Mouse (Mus musculus): ENCODE data around the gene Cirbp. TPM values are rescaled to one million over a fixed set of nuclear protein-coding genes. Genes with fewer than 3 reads are reported as not detected.

Gene Cirbp
- polyA plus RNA-seq, 1 experiment from 2014 or later: 87.0 TPM

GRCm38 (mm10) chr10:80220676-80221075, 54.9 kb downstream of the Cirbp start:
- Histone ChIP-seq H3K36me3 (replicated peaks; ENCODE audit: insufficient read depth, low read length) (no peaks in the 10 kb centered on the region), H3K27me3 (ENCODE audit: insufficient read depth, low read length) (no peaks in the 10 kb centered on the region), H3K9ac (replicated peaks) (no peak overlapping the region), H3K4me3 (ENCODE audit: low read depth, low read length) (no peak overlapping the region), H3K4me1 (ENCODE audit: insufficient read depth) (no peaks in the 10 kb centered on the region; the same call in 1 of the 2 replicates), H3K9me3 (ENCODE audit: low read length) (no peaks in the 10 kb centered on the region), H3K27ac (ENCODE audit: low read depth) (no peak overlapping the region), H3K4me2 (ENCODE audit: low read depth, low read length) (no peak overlapping the region)
- TF ChIP-seq EP300 (IDR thresholded peaks at IDR 0.05; ENCODE audit: low read depth) (no peak), CTCF (IDR thresholded peaks at IDR 0.05; ENCODE audit: low read depth) (no peak)
- ATAC-seq (no peak), DNase-seq (no peak)
- WGBS (ENCODE audit: insufficient replicate concordance): 70% methylated on average over 5 of the region's 9 CpGs

Other genes starting within 250 kb of the Cirbp start
- 0.18 and 0.34 TPM in 2 replicates for gene Kiss1r, start 249.0 kb upstream of the Cirbp start, polyA plus RNA-seq (2015; fragmentation: Nextera tagmentation; extraction: Ambion mirVana)
- 47.3 and 51.7 TPM in 2 replicates for gene R3hdm4, start 244.8 kb upstream of the Cirbp start, polyA plus RNA-seq (2015; fragmentation: Nextera tagmentation; extraction: Ambion mirVana)
- 4.5 and 5.5 TPM in 2 replicates for gene Arid3a, start 238.9 kb upstream of the Cirbp start, polyA plus RNA-seq (2015; fragmentation: Nextera tagmentation; extraction: Ambion mirVana)
- gene Wdr18, start 205.8 kb upstream of the Cirbp start, polyA plus RNA-seq (2015; fragmentation: Nextera tagmentation; extraction: Ambion mirVana): 40.7 and 41.2 TPM in 2 replicates
- gene Grin3b, start 195.3 kb upstream of the Cirbp start, polyA plus RNA-seq (2015; fragmentation: Nextera tagmentation; extraction: Ambion mirVana): 0.05 TPM in 1 of 2 replicates, not detected in the other
- 13.2 and 14.5 TPM in 2 replicates for gene Tmem259, start 181.7 kb upstream of the Cirbp start, polyA plus RNA-seq (2015; fragmentation: Nextera tagmentation; extraction: Ambion mirVana)
- gene Cnn2, start 177.4 kb upstream of the Cirbp start, polyA plus RNA-seq (2015; fragmentation: Nextera tagmentation; extraction: Ambion mirVana): 40.7 and 42.8 TPM in 2 replicates
- 2.5 and 3.1 TPM in 2 replicates for gene Abca7, start 169.5 kb upstream of the Cirbp start, polyA plus RNA-seq (2015; fragmentation: Nextera tagmentation; extraction: Ambion mirVana)
- gene Arhgap45, start 149.3 kb upstream of the Cirbp start, polyA plus RNA-seq (2015; fragmentation: Nextera tagmentation; extraction: Ambion mirVana): 12.1 and 14.2 TPM in 2 replicates
- 57.0 and 58.3 TPM in 2 replicates for gene Polr2e, start 126.2 kb upstream of the Cirbp start, polyA plus RNA-seq (2015; fragmentation: Nextera tagmentation; extraction: Ambion mirVana)
- gene Gpx4, start 118.8 kb upstream of the Cirbp start, polyA plus RNA-seq (2015; fragmentation: Nextera tagmentation; extraction: Ambion mirVana): 537 and 560 TPM in 2 replicates
- 7.4 and 8.7 TPM in 2 replicates for gene Sbno2, start 60.4 kb upstream of the Cirbp start, polyA plus RNA-seq (2015; fragmentation: Nextera tagmentation; extraction: Ambion mirVana)
- gene Stk11, start 50.2 kb upstream of the Cirbp start, polyA plus RNA-seq (2015; fragmentation: Nextera tagmentation; extraction: Ambion mirVana): 9.1 and 11.2 TPM in 2 replicates
- 537 and 576 TPM in 2 replicates for gene Atp5d, start 27.4 kb upstream of the Cirbp start, polyA plus RNA-seq (2015; fragmentation: Nextera tagmentation; extraction: Ambion mirVana)
- 0.11 and 0.18 TPM in 2 replicates for gene Cbarp, start 25.1 kb upstream of the Cirbp start, polyA plus RNA-seq (2015; fragmentation: Nextera tagmentation; extraction: Ambion mirVana)
- 3.0 and 4.3 TPM in 2 replicates for gene Midn, start 17.7 kb upstream of the Cirbp start, polyA plus RNA-seq (2015; fragmentation: Nextera tagmentation; extraction: Ambion mirVana)
- 6.7 and 6.8 TPM in 2 replicates for gene 1600002K03Rik, start 7.0 kb downstream of the Cirbp start, polyA plus RNA-seq (2015; fragmentation: Nextera tagmentation; extraction: Ambion mirVana)
- gene Efna2, start 13.5 kb downstream of the Cirbp start, polyA plus RNA-seq (2015; fragmentation: Nextera tagmentation; extraction: Ambion mirVana): 0.15 and 0.18 TPM in 2 replicates
- gene Mum1, start 60.4 kb downstream of the Cirbp start, polyA plus RNA-seq (2015; fragmentation: Nextera tagmentation; extraction: Ambion mirVana): 9.8 and 13.3 TPM in 2 replicates
- 313 and 321 TPM in 2 replicates for gene Ndufs7, start 83.1 kb downstream of the Cirbp start, polyA plus RNA-seq (2015; fragmentation: Nextera tagmentation; extraction: Ambion mirVana)
- gene Gamt, start 95.0 kb downstream of the Cirbp start, polyA plus RNA-seq (2015; fragmentation: Nextera tagmentation; extraction: Ambion mirVana): 93.9 and 101 TPM in 2 replicates
- 19.5 and 21.8 TPM in 2 replicates for gene Dazap1, start 95.5 kb downstream of the Cirbp start, polyA plus RNA-seq (2015; fragmentation: Nextera tagmentation; extraction: Ambion mirVana)
- 453 and 466 TPM in 2 replicates for gene Rps15, start 126.5 kb downstream of the Cirbp start, polyA plus RNA-seq (2015; fragmentation: Nextera tagmentation; extraction: Ambion mirVana)
- 0.05 and 0.20 TPM in 2 replicates for gene Apc2, start 130.0 kb downstream of the Cirbp start, polyA plus RNA-seq (2015; fragmentation: Nextera tagmentation; extraction: Ambion mirVana)
- gene 2310011J03Rik, start 154.6 kb downstream of the Cirbp start, polyA plus RNA-seq (2015; fragmentation: Nextera tagmentation; extraction: Ambion mirVana): 25.5 and 27.4 TPM in 2 replicates
- gene Pcsk4, start 163.5 kb downstream of the Cirbp start, polyA plus RNA-seq (2015; fragmentation: Nextera tagmentation; extraction: Ambion mirVana): 5.6 TPM in 2 replicates
- gene Reep6, start 164.0 kb downstream of the Cirbp start, polyA plus RNA-seq (2015; fragmentation: Nextera tagmentation; extraction: Ambion mirVana): 167 and 174 TPM in 2 replicates
- gene Adamtsl5, start 182.4 kb downstream of the Cirbp start, polyA plus RNA-seq (2015; fragmentation: Nextera tagmentation; extraction: Ambion mirVana): 1.5 and 1.8 TPM in 2 replicates
- 0.08 and 0.20 TPM in 2 replicates for gene Plk5, start 190.5 kb downstream of the Cirbp start, polyA plus RNA-seq (2015; fragmentation: Nextera tagmentation; extraction: Ambion mirVana)
- gene Mex3d, start 221.7 kb downstream of the Cirbp start, polyA plus RNA-seq (2015; fragmentation: Nextera tagmentation; extraction: Ambion mirVana): 0.72 and 0.99 TPM in 2 replicates
- gene Mbd3, start 233.6 kb downstream of the Cirbp start, polyA plus RNA-seq (2015; fragmentation: Nextera tagmentation; extraction: Ambion mirVana): 33.4 and 33.5 TPM in 2 replicates
- 753 and 771 TPM in 2 replicates for gene Uqcr11, start 240.8 kb downstream of the Cirbp start, polyA plus RNA-seq (2015; fragmentation: Nextera tagmentation; extraction: Ambion mirVana)